Mouse (Mus musculus) midbrain, embryonic 12.5 days (tissue): ENCODE data around the gene Gmeb1. TPM values are rescaled to one million over a fixed set of nuclear protein-coding genes. Genes with fewer than 3 reads are reported as not detected.
"Not testable (repeated sequence)": the region's sequence is repeated elsewhere in the genome, so short reads cannot be mapped to it uniquely, and the experiment has no call there.

ENCODE experiments used
- ATAC-seq: fragments of 200-750 bp; cut with Nextera tagmentation; 2 replicates; pipeline ENCODE4 v1.8.0; 2017; ENCODE audit warnings: low read depth, moderate TSS enrichment, moderate library complexity; ENCODE audit not compliant: low FRiP score
- H3K27ac ChIP-seq: fragments of 300-500 bp; sonication (generic); replicated peaks from 2 replicates; pipeline ENCODE4 v1.5.1; 2016; ENCODE audit warnings: mild to moderate bottlenecking
- H3K27me3 ChIP-seq: fragments of 300-500 bp; sonication (generic); 2 replicates; pipeline ENCODE4 v1.6.1; 2016; ENCODE audit warnings: mild to moderate bottlenecking
- H3K36me3 ChIP-seq: fragments of 300-500 bp; sonication (generic); 2 replicates; pipeline ENCODE4 v1.6.1; 2016
- H3K4me1 ChIP-seq: fragments of 300-500 bp; sonication (generic); 2 replicates; pipeline ENCODE4 v1.6.1; 2016
- H3K4me2 ChIP-seq: fragments of 300-500 bp; sonication (generic); replicated peaks from 2 replicates; pipeline ENCODE4 v1.6.1; 2016; ENCODE audit warnings: mild to moderate bottlenecking, moderate library complexity
- H3K4me3 ChIP-seq: fragments of 300-500 bp; sonication (generic); 2 replicates; pipeline ENCODE4 v1.5.1; 2016; ENCODE audit warnings: mild to moderate bottlenecking
- H3K9ac ChIP-seq: fragments of 300-500 bp; sonication (generic); replicated peaks from 2 replicates; pipeline ENCODE4 v1.6.1; 2016; ENCODE audit warnings: mild to moderate bottlenecking, moderate library complexity
- H3K9me3 ChIP-seq: fragments of 300-500 bp; sonication (generic); 2 replicates; pipeline ENCODE4 v1.6.1; 2016; ENCODE audit warnings: mild to moderate bottlenecking
- WGBS: fragments of 180-500 bp; shearing (Covaris S2); methylation state at CpG from one replicate; pipeline ENCODE4 v1.1.7; 2016; 5-methylcytosine and 5-hydroxymethylcytosine counted together
- polyA plus RNA-seq: library from polyadenylated mRNA; unstranded; fragments of >200 nt; fragmentation: Nextera tagmentation; extraction: Ambion mirVana; gene quantifications from 2 replicates; pipeline ENCODE4 v1.2.1, GENCODE M21; 2016

The Gmeb1 gene
- polyA plus RNA-seq: 44.8 and 46.4 TPM in 2 replicates

- ATAC-seq: peak; percentile 95
- whole genome bisulfite sequencing: 17% methylated on average over 41 of the region's 49 CpGs
- no peaks in the 10 kb centered on the region for H3K36me3 ChIP-seq
- no peaks in the 10 kb centered on the region for H3K9me3 ChIP-seq
- peak within 1 kb of the TSS; percentile 74 for H3K4me2 ChIP-seq
- no peaks in the 10 kb centered on the region for H3K27me3 ChIP-seq
- peak within 1 kb of the TSS; percentile 93 for H3K27ac ChIP-seq
- H3K4me1 ChIP-seq: peaks cover 22% of the 10 kb centered on the region
- H3K4me3 ChIP-seq: peak within 1 kb of the TSS; percentile 93
- H3K9ac ChIP-seq: peak within 1 kb of the TSS; percentile 95
These were observed at the start of gene Gmeb1 for GRCm38 (mm10) chr4:132261514-132262357. Gene Gmeb1 (minus strand): TSS chr4:132261602.

GRCm38 (mm10) chr4:132309849-132310472 is 48.6 kb upstream of the Gmeb1 start:
- Histone ChIP-seq H3K9me3 (no peaks in the 10 kb centered on the region), H3K4me2 (peak overlapping the region; percentile 93), H3K27ac (peak overlapping the region; percentile 84), H3K4me1 (peaks cover 14% of the 10 kb centered on the region), H3K9ac (peak overlapping the region; percentile 81), H3K36me3 (peaks cover 41% of the 10 kb centered on the region), H3K4me3 (peak overlapping the region; percentile 65), H3K27me3 (no peaks in the 10 kb centered on the region)
- ATAC-seq: no peak
- WGBS: 38% methylated on average over 10 of the region's 10 CpGs

- Histone ChIP-seq H3K27ac (peak overlapping the region; percentile 84), H3K9ac (peak overlapping the region; percentile 81), H3K4me3 (peak overlapping the region; percentile 65), H3K27me3 (no peaks in the 10 kb centered on the region), H3K4me1 (peaks cover 14% of the 10 kb centered on the region), H3K4me2 (peak overlapping the region; percentile 93), H3K36me3 (peaks cover 40% of the 10 kb centered on the region), H3K9me3 (no peaks in the 10 kb centered on the region)
- ATAC-seq: no peak
- 1% methylated on average over 15 of the region's 15 CpGs for WGBS
These were observed 47.9 kb upstream of the Gmeb1 start for GRCm38 (mm10) chr4:132309140-132309848.

GRCm38 (mm10) chr4:132308437-132309139 is 47.2 kb upstream of the Gmeb1 start:
- peaks cover 14% of the 10 kb centered on the region for H3K4me1 ChIP-seq
- peak overlapping the region; percentile 84 for H3K27ac ChIP-seq
- H3K4me2 ChIP-seq: peak overlapping the region; percentile 93
- no peaks in the 10 kb centered on the region for H3K27me3 ChIP-seq
- peak; percentile 91 for ATAC-seq
- peak overlapping the region; percentile 81 for H3K9ac ChIP-seq
- H3K4me3 ChIP-seq: peak overlapping the region; percentile 65
- peaks cover 33% of the 10 kb centered on the region for H3K36me3 ChIP-seq
- no peaks in the 10 kb centered on the region for H3K9me3 ChIP-seq
- WGBS: 1% methylated on average over 41 of the region's 41 CpGs

GRCm38 (mm10) chr4:132306004-132306403 is 44.6 kb upstream of the Gmeb1 start:
- Histone ChIP-seq H3K27me3 (no peaks in the 10 kb centered on the region), H3K4me1 (peaks cover 21% of the 10 kb centered on the region), H3K36me3 (peaks cover 11% of the 10 kb centered on the region), H3K9me3 (no peaks in the 10 kb centered on the region), H3K9ac (no peak overlapping the region), H3K4me2 (no peak overlapping the region), H3K27ac (no peak overlapping the region), H3K4me3 (no peak overlapping the region)
- WGBS: 77% methylated on average over 6 of the region's 6 CpGs
- ATAC-seq: no peak

GRCm38 (mm10) chr4:132305276-132305675 is 43.9 kb upstream of the Gmeb1 start:
- H3K36me3 ChIP-seq: peaks cover 4% of the 10 kb centered on the region
- peaks cover 18% of the 10 kb centered on the region for H3K4me1 ChIP-seq
- H3K4me2 ChIP-seq: no peak overlapping the region
- H3K27me3 ChIP-seq: no peaks in the 10 kb centered on the region
- H3K27ac ChIP-seq: no peak overlapping the region
- 86% methylated on average over 8 of the region's 8 CpGs for WGBS
- no peak for ATAC-seq
- H3K9ac ChIP-seq: no peak overlapping the region
- no peaks in the 10 kb centered on the region for H3K9me3 ChIP-seq
- H3K4me3 ChIP-seq: no peak overlapping the region

- Histone ChIP-seq H3K4me2 (peak overlapping the region; percentile 61), H3K9ac (peak overlapping the region; percentile 58; the same call in 1 of the 2 replicates), H3K4me3 (peak overlapping the region; percentile 45)
- not testable (repeated sequence) for H3K4me1 ChIP-seq, H3K9me3 ChIP-seq, ATAC-seq, H3K27me3 ChIP-seq, H3K27ac ChIP-seq, H3K36me3 ChIP-seq
- WGBS: 44% methylated on average over 6 of the region's 6 CpGs
These were observed 42.1 kb upstream of the Gmeb1 start for GRCm38 (mm10) chr4:132303484-132303883.

GRCm38 (mm10) chr4:132302939-132303479 is 41.6 kb upstream of the Gmeb1 start, which contains the start of gene Rab42:
Gene Rab42 (minus strand): TSS chr4:132303385.
- H3K4me1 ChIP-seq: peaks cover 7% of the 10 kb centered on the region; the same call in 1 of the 2 replicates
- H3K9ac ChIP-seq: peak within 1 kb of the TSS; percentile 58
- no peak within 1 kb of the TSS for H3K27ac ChIP-seq
- no peaks in the 10 kb centered on the region for H3K27me3 ChIP-seq
- ATAC-seq: peak; percentile 38
- no peaks in the 10 kb centered on the region for H3K36me3 ChIP-seq
- WGBS: 2% methylated on average over 30 of the region's 31 CpGs
- H3K4me2 ChIP-seq: peak within 1 kb of the TSS; percentile 61
- no peaks in the 10 kb centered on the region for H3K9me3 ChIP-seq
- H3K4me3 ChIP-seq: peak within 1 kb of the TSS; percentile 45

- 71% methylated on average over 16 of the region's 16 CpGs for WGBS
- H3K4me3 ChIP-seq: peak overlapping the region; percentile 45
- no peak for ATAC-seq
- H3K9ac ChIP-seq: no peak overlapping the region
- no peaks in the 10 kb centered on the region for H3K9me3 ChIP-seq
- no peaks in the 10 kb centered on the region for H3K27me3 ChIP-seq
- H3K36me3 ChIP-seq: no peaks in the 10 kb centered on the region
- peaks cover 7% of the 10 kb centered on the region; the same call in 1 of the 2 replicates for H3K4me1 ChIP-seq
- H3K27ac ChIP-seq: no peak overlapping the region
- H3K4me2 ChIP-seq: peak overlapping the region; percentile 61
These were observed 40.9 kb upstream of the Gmeb1 start for GRCm38 (mm10) chr4:132301965-132302938.

GRCm38 (mm10) chr4:132301486-132301885 is 40.1 kb upstream of the Gmeb1 start:
- no peaks in the 10 kb centered on the region for H3K27me3 ChIP-seq
- WGBS: 93% methylated on average over 6 of the region's 6 CpGs
- H3K9ac ChIP-seq: no peak overlapping the region
- ATAC-seq: no peak
- H3K36me3 ChIP-seq: no peaks in the 10 kb centered on the region
- no peaks in the 10 kb centered on the region for H3K9me3 ChIP-seq
- peaks cover 7% of the 10 kb centered on the region; the same call in 1 of the 2 replicates for H3K4me1 ChIP-seq
- no peak overlapping the region for H3K4me3 ChIP-seq
- no peak overlapping the region for H3K4me2 ChIP-seq
- H3K27ac ChIP-seq: no peak overlapping the region
